7 mouse cellular contexts compared by ENCODE assay signal in the genomic region with DNA sequence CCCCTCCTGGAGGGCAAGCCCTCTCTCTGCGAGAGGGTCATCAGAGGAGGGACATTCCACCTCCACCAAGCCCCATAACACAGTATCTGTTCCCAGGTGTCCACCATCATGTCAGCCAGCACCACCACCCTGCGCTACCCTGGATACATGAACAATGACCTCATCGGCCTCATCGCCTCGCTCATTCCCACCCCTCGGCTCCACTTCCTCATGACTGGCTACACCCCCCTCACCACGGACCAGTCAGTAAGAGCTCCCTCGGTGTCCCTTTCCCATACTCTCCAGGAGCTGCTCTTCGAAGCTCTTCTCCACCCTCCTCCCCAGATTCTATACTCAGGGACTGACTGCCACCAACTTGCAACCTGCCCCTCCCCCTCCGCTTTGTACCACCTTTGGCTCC. TPM values are rescaled to one million over a fixed set of nuclear protein-coding genes. Genes with fewer than 3 reads are reported as not detected.
DNase-seq lines count a peak whose midpoint lies in the region; ATAC-seq lines count a peak whose summit lies in the region.
"Had no signal": no experiment of that assay in that cellular context is flagged by ENCODE, and none has a peak within 500 bp of the region (broad histone marks: within the 10 kb centered on the region; RNA-seq: fewer than 3 reads in every experiment).

No protein-coding gene starts in this region.

- ATAC-seq in granulocyte monocyte progenitor cell, adult 5-6 weeks (replicated peaks; ENCODE audit: poor library complexity, severe bottlenecking): peak; percentile 23; the same call in 1 of the 2 replicates

- peak; percentile 45 for DNase-seq in cerebellum, adult 11-12 months
- peak; percentile 55 for DNase-seq in cerebellum, adult 9-11 months
- peak; percentile 95 for DNase-seq in heart, adult 11 months
- peak; percentile 34 for DNase-seq in testis, postnatal 10 days (ENCODE audit: low spot score)

RNA-seq across cellular contexts. Expression of a gene that starts 4.4 kb away (rescaled TPM):
- not detected in 2 replicates for total RNA-seq in granulocyte monocyte progenitor cell, adult 5-6 weeks (2014; fragmentation: Nextera tagmentation)
- total RNA-seq in granulocyte monocyte progenitor cell, adult 5-6 weeks (2017): not detected in 2 replicates
- total RNA-seq: G1E, MEL had no signal

RNA-seq across cellular contexts. Expression of a gene that starts 10.2 kb away (rescaled TPM):
- 0.41 and 0.83 TPM in 2 replicates for total RNA-seq in granulocyte monocyte progenitor cell, adult 5-6 weeks (2014; fragmentation: Nextera tagmentation)
- total RNA-seq in granulocyte monocyte progenitor cell, adult 5-6 weeks (2017): 0.36 and 0.65 TPM in 2 replicates
- total RNA-seq: MEL had no signal

RNA-seq across cellular contexts. Expression of a gene that starts 11.0 kb away (rescaled TPM):
- total RNA-seq in granulocyte monocyte progenitor cell, adult 5-6 weeks (2014; fragmentation: Nextera tagmentation): 1.4 TPM in 1 of 2 replicates, not detected in the other
- 0.47 TPM in 1 of 2 replicates, not detected in the other for total RNA-seq in granulocyte monocyte progenitor cell, adult 5-6 weeks (2017)

RNA-seq across cellular contexts. Expression of a gene that starts 15.1 kb away (rescaled TPM):
- not detected in 2 replicates for total RNA-seq in granulocyte monocyte progenitor cell, adult 5-6 weeks (2014; fragmentation: Nextera tagmentation)
- total RNA-seq in granulocyte monocyte progenitor cell, adult 5-6 weeks (2017): 0.09 TPM in 1 of 2 replicates, not detected in the other
- total RNA-seq: G1E, MEL had no signal

RNA-seq across cellular contexts. Expression of a gene that starts 40.4 kb away (rescaled TPM):
- 27.6 and 53.4 TPM in 2 replicates for total RNA-seq in granulocyte monocyte progenitor cell, adult 5-6 weeks (2014; fragmentation: Nextera tagmentation)
- 25.8 and 43.7 TPM in 2 replicates for total RNA-seq in granulocyte monocyte progenitor cell, adult 5-6 weeks (2017)

Comparison
In these comparisons a context has a peak if more than half of its experiments do, and no peak if none do; other contexts are left out.
1. Peak in every context shown above with its lines: DNase-seq and ATAC-seq.
2. DNase-seq: peak in every context shown above with its lines; median percentile 95 in heart, adult 11 months; 55 in cerebellum, adult 9-11 months; 45 in cerebellum, adult 11-12 months; 34 in testis, postnatal 10 days.